Mouse (Mus musculus): ENCODE data around the gene Ttc7b. TPM values are rescaled to one million over a fixed set of nuclear protein-coding genes. Genes with fewer than 3 reads are reported as not detected.

Ttc7b gene
- polyA plus RNA-seq, 1 experiment from 2014 or later: 5.0 TPM

DNA sequence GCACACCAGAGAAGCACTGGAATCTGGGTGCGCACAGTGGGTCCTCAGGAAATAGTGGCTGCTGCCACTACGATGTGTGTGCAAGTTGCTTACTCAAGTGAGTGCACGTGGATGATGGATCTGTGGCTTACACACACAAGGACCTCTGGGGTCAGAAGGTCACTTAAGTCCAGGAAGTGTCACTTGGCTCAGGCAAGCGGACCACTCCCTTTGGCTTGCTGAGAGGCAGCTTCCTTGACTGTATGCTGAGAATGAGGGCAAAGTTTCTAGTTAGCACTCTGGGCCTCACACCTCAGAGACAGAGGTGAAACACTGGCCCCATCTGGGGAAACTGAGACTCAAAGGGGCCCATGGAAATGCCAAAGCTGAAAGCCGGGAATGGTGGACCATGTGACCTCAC, 232.6 kb downstream of the Ttc7b start:
- no peak for ATAC-seq (ENCODE audit: insufficient number of reproducible peaks, low FRiP score, low TSS enrichment, low read depth)
- WGBS: 74% methylated on average over 5 of the region's 5 CpGs
- peaks cover 33% of the 10 kb centered on the region for H3K4me1 ChIP-seq

DNA sequence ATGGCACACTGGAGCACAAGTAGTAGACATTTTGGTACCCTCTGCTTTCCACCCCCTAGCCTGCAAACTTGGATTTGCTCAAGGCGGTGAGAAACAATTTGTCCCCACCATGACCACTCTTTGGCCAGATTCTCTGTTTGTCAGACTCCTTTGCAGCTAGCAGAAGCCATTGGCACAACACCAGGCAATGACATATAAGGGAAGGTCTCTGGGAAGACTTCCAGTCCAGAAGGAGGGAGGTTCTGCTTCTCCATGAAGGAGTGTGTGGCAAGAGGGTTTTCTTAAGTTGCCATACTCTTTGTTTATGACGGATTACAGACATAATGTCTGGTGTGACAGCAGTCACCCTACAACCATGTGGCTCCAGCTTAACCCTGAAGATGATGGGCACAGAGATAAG, 233.1 kb downstream of the Ttc7b start:
- Histone ChIP-seq H3K4me2 (no peak overlapping the region), H3K27ac (no peak overlapping the region), H3K9ac (no peak overlapping the region), H3K4me1 (peaks cover 37% of the 10 kb centered on the region), H3K27me3 (no peaks in the 10 kb centered on the region), H3K36me3 (no peaks in the 10 kb centered on the region), H3K9me3 (no peaks in the 10 kb centered on the region), H3K4me3 (no peak overlapping the region)
- WGBS: 89% methylated on average over 2 of the region's 2 CpGs
- ATAC-seq (ENCODE audit: insufficient number of reproducible peaks, low FRiP score, low TSS enrichment, low read depth): no peak

More for the DNA sequence above, 232.6 kb downstream of the Ttc7b start:
- Histone ChIP-seq H3K36me3 (no peaks in the 10 kb centered on the region), H3K27ac (no peak overlapping the region), H3K9ac (no peak overlapping the region), H3K4me2 (no peak overlapping the region), H3K4me3 (no peak overlapping the region), H3K9me3 (no peaks in the 10 kb centered on the region), H3K27me3 (no peaks in the 10 kb centered on the region)

DNA sequence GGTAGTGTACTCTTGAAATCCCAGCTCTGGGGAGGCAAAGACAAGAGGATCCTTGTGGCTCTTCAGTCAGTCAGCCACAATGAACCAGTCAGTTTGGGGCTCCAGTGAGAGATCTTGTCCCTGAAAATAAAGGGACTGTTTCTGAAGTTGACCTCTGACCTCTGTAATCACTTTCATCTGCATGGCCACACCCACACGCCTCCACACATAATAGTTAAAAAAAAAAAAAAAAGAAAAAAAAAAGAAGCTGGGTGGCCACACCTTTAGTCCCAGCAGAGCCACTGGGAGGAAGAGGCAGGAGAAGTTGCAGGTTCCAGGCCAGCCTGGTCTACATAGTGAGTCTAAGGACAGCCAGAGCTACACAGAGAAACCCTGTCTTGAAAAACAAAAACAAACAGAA, 237.3 kb downstream of the Ttc7b start:
- Histone ChIP-seq H3K4me3 (no peak overlapping the region), H3K27me3 (no peaks in the 10 kb centered on the region), H3K9me3 (no peaks in the 10 kb centered on the region), H3K9ac (no peak overlapping the region), H3K4me2 (no peak overlapping the region), H3K27ac (peak overlapping the region; percentile 81; the same call in 1 of the 2 replicates), H3K4me1 (peaks cover 32% of the 10 kb centered on the region), H3K36me3 (no peaks in the 10 kb centered on the region)
- no peak for ATAC-seq (ENCODE audit: insufficient number of reproducible peaks, low FRiP score, low TSS enrichment, low read depth)
- WGBS: 44% methylated on average over 1 of the region's 1 CpGs

DNA sequence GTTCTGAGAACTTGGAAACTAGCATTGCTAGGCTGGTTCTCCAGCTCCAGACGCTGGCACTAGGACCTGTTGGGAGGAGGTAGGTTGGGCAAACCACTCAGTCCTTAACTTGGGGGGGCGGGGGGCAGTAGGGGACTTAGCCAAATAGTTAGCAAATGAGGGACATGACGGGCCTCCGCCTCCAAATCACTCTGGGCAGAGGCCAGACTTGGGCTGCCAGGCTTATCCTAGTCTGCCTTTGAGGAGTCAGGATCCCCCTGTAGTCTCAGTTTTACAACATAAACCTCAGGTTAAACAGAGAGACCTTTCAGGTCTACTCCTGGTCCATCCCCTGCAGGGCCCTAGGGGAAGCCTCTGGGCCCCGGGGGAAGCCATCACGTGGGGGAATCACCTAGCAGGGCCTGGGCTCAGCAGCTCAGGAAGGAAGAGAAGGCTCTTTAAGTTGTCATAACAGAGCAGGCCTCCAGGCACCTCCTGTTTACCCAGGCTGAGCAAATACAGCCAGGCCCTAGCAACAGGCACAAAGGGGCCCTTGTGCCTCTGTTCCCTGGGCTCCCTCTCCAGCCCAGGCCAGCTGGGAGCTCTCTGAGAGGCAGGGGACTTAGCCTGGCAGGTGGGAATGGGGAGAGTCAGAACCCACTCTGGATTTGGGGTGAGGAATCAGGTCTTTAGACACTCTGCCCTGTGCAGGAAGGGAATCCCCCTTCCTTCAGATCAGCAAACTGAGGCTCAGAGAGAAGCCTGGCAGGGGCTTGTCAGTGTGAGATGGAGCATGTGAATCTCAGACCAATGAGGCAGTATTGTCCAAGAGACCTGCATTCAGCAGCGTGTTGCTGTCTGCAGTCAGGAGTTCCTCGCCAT, 238.4 kb downstream of the Ttc7b start:
- no peaks in the 10 kb centered on the region for H3K36me3 ChIP-seq
- no peaks in the 10 kb centered on the region for H3K9me3 ChIP-seq
- H3K4me1 ChIP-seq: peaks cover 42% of the 10 kb centered on the region
- H3K4me3 ChIP-seq: no peak overlapping the region
- H3K27me3 ChIP-seq: no peaks in the 10 kb centered on the region
- H3K27ac ChIP-seq: peak overlapping the region; percentile 81
- H3K9ac ChIP-seq: no peak overlapping the region
- no peak overlapping the region for H3K4me2 ChIP-seq
- 51% methylated on average over 8 of the region's 8 CpGs for WGBS
- ATAC-seq (ENCODE audit: insufficient number of reproducible peaks, low FRiP score, low TSS enrichment, low read depth): peak; percentile 81

DNA sequence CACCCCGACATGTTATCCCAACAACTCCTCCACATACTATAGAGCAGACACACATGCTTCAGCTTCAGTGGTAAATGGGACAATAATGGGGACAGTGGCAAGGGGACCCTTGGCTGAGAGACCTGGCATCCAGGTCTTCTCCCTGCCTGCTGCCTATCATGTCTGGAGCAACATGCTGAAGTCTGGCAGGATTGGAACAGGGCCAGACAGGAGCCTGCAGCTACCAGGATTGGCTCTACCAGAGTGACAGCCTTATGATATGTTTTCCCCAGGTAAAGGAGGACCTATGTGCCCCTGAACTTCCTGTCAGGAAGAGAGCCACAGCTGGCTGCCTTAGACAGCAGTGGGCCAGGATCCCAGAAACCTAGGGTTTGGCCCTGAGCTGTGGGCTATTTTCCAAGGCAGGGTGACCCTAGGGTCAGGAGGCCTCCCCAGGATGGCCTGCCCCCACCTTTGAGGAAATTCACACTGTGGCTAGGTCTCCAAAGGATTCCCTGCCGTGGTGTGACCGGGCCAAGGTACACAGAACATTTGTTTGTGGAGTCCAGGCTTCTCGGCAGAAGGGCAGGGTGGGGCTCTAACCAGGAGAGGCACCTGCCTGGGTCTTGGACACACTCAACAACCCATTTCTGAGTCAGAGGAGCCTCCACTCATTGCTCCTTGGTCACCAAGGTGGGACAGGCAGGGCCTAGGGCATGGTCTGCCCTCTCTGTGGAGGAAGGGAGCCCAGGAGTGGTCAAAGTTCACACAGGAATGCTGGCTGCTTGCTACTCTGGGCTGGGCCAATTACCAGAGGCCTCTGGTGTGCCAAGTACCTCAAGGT, 239.4 kb downstream of the Ttc7b start:
- ATAC-seq (ENCODE audit: insufficient number of reproducible peaks, low FRiP score, low TSS enrichment, low read depth): no peak
- Histone ChIP-seq H3K4me1 (peaks cover 53% of the 10 kb centered on the region), H3K36me3 (no peaks in the 10 kb centered on the region), H3K4me3 (no peak overlapping the region), H3K4me2 (no peak overlapping the region), H3K27me3 (no peaks in the 10 kb centered on the region), H3K9me3 (no peaks in the 10 kb centered on the region), H3K27ac (peak overlapping the region; percentile 81), H3K9ac (no peak overlapping the region)
- 65% methylated on average over 4 of the region's 4 CpGs for WGBS

DNA sequence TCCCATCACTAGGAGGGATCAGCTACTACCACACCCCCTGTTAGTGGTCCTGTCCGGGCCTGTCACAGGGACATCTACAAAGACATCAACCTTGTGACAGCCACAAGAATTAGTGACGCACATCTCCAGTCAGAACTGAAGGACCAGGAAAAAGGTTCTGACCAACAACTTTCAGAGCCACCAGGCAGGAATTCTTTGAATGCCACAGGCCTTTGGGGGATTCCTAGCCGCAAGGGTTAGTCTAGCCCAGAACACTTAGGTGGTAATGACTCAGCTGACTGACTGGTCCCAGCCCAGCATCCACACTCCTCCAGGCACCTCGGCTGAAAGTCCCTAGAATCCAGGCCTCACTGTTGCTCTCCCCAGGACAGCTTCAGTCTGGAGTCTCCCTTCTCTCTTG, 240.7 kb downstream of the Ttc7b start:
- Histone ChIP-seq H3K4me1 (peaks cover 59% of the 10 kb centered on the region), H3K9me3 (no peaks in the 10 kb centered on the region), H3K4me3 (no peak overlapping the region), H3K9ac (no peak overlapping the region), H3K4me2 (no peak overlapping the region), H3K27ac (no peak overlapping the region), H3K36me3 (no peaks in the 10 kb centered on the region), H3K27me3 (no peaks in the 10 kb centered on the region)
- WGBS: 51% methylated on average over 4 of the region's 4 CpGs
- no peak for ATAC-seq (ENCODE audit: insufficient number of reproducible peaks, low FRiP score, low TSS enrichment, low read depth)

DNA sequence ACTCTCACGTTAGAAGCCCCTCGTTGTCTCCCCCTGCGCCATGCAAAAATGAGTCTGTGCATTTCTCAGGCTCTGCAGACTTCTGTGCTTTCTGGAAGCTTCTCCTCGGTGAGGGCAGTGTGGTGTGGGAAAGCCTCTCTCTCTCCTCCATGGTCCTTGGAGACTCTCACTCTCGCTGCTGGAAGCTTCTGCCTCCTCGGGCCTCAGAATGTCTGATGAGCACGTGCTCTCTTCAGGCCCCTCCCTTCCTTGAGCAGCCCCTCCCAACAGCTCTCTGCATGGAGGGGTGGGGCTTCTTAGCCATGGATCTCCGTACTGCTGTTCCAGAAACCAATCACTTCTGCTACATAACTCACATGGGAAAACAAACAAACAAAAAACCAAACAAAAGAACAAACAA, 242.3 kb downstream of the Ttc7b start:
- H3K27me3 ChIP-seq: no peaks in the 10 kb centered on the region
- ATAC-seq (ENCODE audit: insufficient number of reproducible peaks, low FRiP score, low TSS enrichment, low read depth): no peak
- 43% methylated on average over 8 of the region's 8 CpGs for WGBS
- no peak overlapping the region for H3K27ac ChIP-seq
- H3K4me1 ChIP-seq: peaks cover 57% of the 10 kb centered on the region
- no peaks in the 10 kb centered on the region for H3K36me3 ChIP-seq
- no peak overlapping the region for H3K4me3 ChIP-seq
- H3K9me3 ChIP-seq: no peaks in the 10 kb centered on the region
- no peak overlapping the region for H3K4me2 ChIP-seq
- no peak overlapping the region for H3K9ac ChIP-seq

DNA sequence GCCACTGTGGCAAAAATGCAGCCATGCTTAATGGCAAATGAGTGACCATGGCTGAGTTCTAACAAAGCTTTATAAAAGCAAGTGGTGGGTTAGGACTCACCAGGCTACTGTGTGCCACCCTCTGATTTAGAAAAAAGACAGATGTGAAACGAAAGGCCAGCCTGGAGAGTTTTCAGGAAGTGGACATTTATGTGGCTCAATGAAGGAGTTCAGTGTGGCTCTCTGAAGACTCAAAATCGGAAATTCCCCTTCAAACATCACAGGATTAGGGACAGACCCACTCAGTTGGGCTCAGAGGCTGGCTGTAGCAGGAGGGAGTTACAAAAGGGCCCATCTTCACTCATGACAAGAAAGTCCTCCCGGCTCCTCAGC, 243.1 kb downstream of the Ttc7b start:
- 61% methylated on average over 3 of the region's 3 CpGs for WGBS
- no peak overlapping the region for H3K4me2 ChIP-seq
- peaks cover 50% of the 10 kb centered on the region for H3K4me1 ChIP-seq
- H3K36me3 ChIP-seq: no peaks in the 10 kb centered on the region
- ATAC-seq (ENCODE audit: insufficient number of reproducible peaks, low FRiP score, low TSS enrichment, low read depth): no peak
- no peaks in the 10 kb centered on the region for H3K9me3 ChIP-seq
- no peak overlapping the region for H3K9ac ChIP-seq
- H3K4me3 ChIP-seq: no peak overlapping the region
- peak overlapping the region; percentile 67 for H3K27ac ChIP-seq
- no peaks in the 10 kb centered on the region for H3K27me3 ChIP-seq

DNA sequence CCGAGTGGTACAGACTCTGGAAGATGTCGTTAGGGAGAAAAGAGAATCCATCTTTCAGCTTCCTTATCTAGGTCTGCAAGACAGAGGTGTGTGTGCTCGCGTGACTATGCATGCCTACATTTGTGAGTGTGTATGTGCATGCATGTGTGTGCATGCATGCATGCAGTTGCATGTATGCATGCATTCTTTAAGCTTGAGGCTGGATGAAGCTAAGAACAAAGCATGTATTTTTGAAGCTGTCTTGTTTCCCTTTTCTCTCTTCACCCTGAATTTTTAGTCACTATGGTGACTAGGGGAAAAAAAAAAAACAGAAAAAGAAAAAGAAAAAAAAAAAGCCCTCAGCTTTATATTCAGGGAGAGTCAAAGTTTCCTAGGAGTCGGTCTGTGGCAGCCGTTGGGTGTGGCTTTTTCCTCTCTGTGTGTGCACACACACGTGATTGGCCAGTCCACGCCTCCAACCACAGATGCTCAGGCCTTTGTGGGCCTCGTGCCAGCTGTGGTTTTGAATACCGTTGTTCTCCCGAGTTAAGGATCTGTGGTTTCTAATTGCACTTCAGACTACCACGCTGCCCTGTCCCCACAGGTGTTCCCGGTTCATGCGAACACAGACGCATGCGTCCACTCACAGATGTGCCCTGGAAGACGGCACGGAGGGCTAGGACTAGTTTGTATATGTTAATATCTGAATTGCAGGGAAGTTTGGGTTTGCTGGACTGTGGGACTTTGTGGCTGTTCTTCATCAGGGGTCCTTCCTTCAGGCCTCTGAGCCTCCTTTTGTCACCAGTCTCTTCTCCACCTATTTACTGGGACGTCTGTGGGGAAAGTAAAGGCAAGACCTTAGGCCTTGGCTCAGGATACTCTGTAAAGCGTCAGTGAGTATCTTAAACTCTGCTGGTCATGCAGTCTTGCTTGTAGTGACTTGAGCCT, 243.8 kb downstream of the Ttc7b start:
- ATAC-seq (ENCODE audit: insufficient number of reproducible peaks, low FRiP score, low TSS enrichment, low read depth): peak; percentile 53; the same call in 1 of the 2 replicates
- Histone ChIP-seq H3K4me1 (peaks cover 44% of the 10 kb centered on the region), H3K4me3 (no peak overlapping the region), H3K27ac (peak overlapping the region; percentile 73), H3K9ac (no peak overlapping the region), H3K36me3 (no peaks in the 10 kb centered on the region), H3K27me3 (no peaks in the 10 kb centered on the region), H3K9me3 (no peaks in the 10 kb centered on the region), H3K4me2 (no peak overlapping the region)
- 30% methylated on average over 20 of the region's 20 CpGs for WGBS

DNA sequence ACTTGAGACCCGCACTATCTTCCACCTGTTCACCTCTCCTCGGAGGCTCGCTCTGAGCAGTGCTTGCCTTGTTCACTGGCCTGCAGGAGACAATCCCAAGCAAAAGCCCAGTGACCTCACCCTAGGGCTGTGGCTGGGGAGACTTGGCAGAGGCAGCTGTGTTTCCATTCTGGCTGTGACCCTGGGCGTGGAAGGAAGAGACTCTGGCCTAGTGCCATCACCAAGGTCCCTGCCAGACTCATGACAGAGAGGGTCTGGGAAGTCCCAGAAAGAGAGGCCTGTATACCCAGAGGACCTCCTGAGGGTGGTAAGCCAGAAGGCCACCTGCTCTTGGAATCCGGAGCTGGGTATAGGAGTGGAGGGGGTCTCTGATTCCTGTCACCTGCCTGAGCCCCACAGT, 244.8 kb downstream of the Ttc7b start:
- Histone ChIP-seq H3K4me2 (no peak overlapping the region), H3K9me3 (no peaks in the 10 kb centered on the region), H3K36me3 (no peaks in the 10 kb centered on the region), H3K27me3 (no peaks in the 10 kb centered on the region), H3K4me3 (no peak overlapping the region), H3K27ac (peak overlapping the region; percentile 73), H3K9ac (no peak overlapping the region), H3K4me1 (peaks cover 34% of the 10 kb centered on the region)
- WGBS: 52% methylated on average over 5 of the region's 5 CpGs
- peak; percentile 64; the same call in 1 of the 2 replicates for ATAC-seq (ENCODE audit: insufficient number of reproducible peaks, low FRiP score, low TSS enrichment, low read depth)

DNA sequence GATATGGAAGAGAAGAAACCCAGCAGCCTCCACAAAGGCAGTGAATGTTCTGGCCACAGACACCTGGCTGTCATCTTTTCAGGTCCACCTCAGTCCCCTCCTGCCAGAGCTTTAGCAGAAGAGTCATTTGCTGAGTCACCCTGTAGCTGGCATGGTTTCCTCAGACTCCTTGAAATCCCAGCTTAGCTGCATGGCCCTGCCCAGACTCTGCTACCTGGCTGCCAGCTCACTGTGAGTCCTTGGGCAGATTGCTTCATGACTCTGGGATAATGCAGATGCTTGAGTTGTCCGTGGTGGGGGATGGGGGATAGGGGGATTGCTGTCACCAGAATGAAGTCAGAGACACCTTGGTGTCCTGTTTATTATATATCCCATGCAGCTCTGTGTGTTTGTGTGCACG, 247.6 kb downstream of the Ttc7b start:
- H3K4me2 ChIP-seq: no peak overlapping the region
- no peak overlapping the region for H3K4me3 ChIP-seq
- WGBS: 74% methylated on average over 2 of the region's 2 CpGs
- no peak overlapping the region for H3K27ac ChIP-seq
- no peak for ATAC-seq (ENCODE audit: insufficient number of reproducible peaks, low FRiP score, low TSS enrichment, low read depth)
- H3K36me3 ChIP-seq: no peaks in the 10 kb centered on the region
- no peak overlapping the region for H3K9ac ChIP-seq
- H3K27me3 ChIP-seq: no peaks in the 10 kb centered on the region
- H3K4me1 ChIP-seq: peaks cover 24% of the 10 kb centered on the region
- H3K9me3 ChIP-seq: no peaks in the 10 kb centered on the region
